26 mouse cellular contexts compared by ENCODE assay signal in genomic region chr11:75257056-75257648, GRCm38 (mm10).
DNase-seq lines count a peak whose midpoint lies in the region; ATAC-seq and TF ChIP-seq lines count a peak whose summit lies in the region.
"Had no signal": no experiment of that assay in that cellular context is flagged by ENCODE, and none has a peak within 500 bp of the region (broad histone marks: within the 10 kb centered on the region; RNA-seq: fewer than 3 reads in every experiment).

No protein-coding gene starts in this region.

- no peak overlapping the region for H3K4me3 ChIP-seq in forebrain, postnatal 0 days (ENCODE audit: low read depth, low read length)
- no peak overlapping the region for H3K4me3 ChIP-seq in forebrain, embryonic 14.5 days (ENCODE audit: low read depth, low read length)
- no peak overlapping the region for H3K4me3 ChIP-seq in midbrain, embryonic 14.5 days (replicated peaks; ENCODE audit: low read depth, low read length)
- H3K4me3 ChIP-seq: embryonic facial prominence, embryonic 12.5 days; embryonic facial prominence, embryonic 15.5 days; forebrain, embryonic 12.5 days; heart, embryonic 12.5 days; heart, embryonic 15.5 days; hindbrain, embryonic 10.5 days had no signal

- H3K36me3 ChIP-seq in forebrain, postnatal 0 days (ENCODE audit: insufficient read depth), result no peaks in the 10 kb centered on the region
- no peaks in the 10 kb centered on the region for H3K36me3 ChIP-seq in forebrain, embryonic 14.5 days (ENCODE audit: control insufficient read depth, insufficient read depth, low read length)
- H3K36me3 ChIP-seq in midbrain, embryonic 14.5 days (ENCODE audit: control insufficient read depth, insufficient read depth, low read length), result no peaks in the 10 kb centered on the region
- H3K36me3 ChIP-seq: embryonic facial prominence, embryonic 12.5 days; embryonic facial prominence, embryonic 15.5 days; forebrain, embryonic 12.5 days; heart, embryonic 12.5 days; heart, embryonic 15.5 days; hindbrain, embryonic 10.5 days had no signal

- peak; percentile 67 for ATAC-seq in forebrain, postnatal 0 days
- ATAC-seq in forebrain, embryonic 14.5 days, result no peak
- ATAC-seq in midbrain, embryonic 14.5 days (ENCODE audit: low FRiP score, low TSS enrichment), result no peak
- ATAC-seq: CD4-positive, CD25-positive, alpha-beta regulatory T cell, adult 4 months; hindbrain, postnatal 0 days; inflammation-experienced regulatory T-cells, adult 6 months; intestine, embryonic 16.5 days had no signal

- no peaks in the 10 kb centered on the region for H3K9me3 ChIP-seq in forebrain, postnatal 0 days (ENCODE audit: low read length)
- H3K9me3 ChIP-seq in forebrain, embryonic 14.5 days (replicated peaks; ENCODE audit: control insufficient read depth, low read length), result no peaks in the 10 kb centered on the region
- H3K9me3 ChIP-seq in midbrain, embryonic 14.5 days (ENCODE audit: control insufficient read depth, low read length), result no peaks in the 10 kb centered on the region
- H3K9me3 ChIP-seq: embryonic facial prominence, embryonic 12.5 days; embryonic facial prominence, embryonic 15.5 days; forebrain, embryonic 12.5 days; heart, embryonic 12.5 days; heart, embryonic 15.5 days; hindbrain, embryonic 10.5 days had no signal

- WGBS in forebrain, postnatal 0 days, result 53% methylated on average over 4 of the region's 4 CpGs
- 58% methylated on average over 4 of the region's 4 CpGs for WGBS in forebrain, embryonic 14.5 days
- WGBS in midbrain, embryonic 14.5 days, result 79% methylated on average over 4 of the region's 4 CpGs

- no peak overlapping the region for H3K27ac ChIP-seq in forebrain, postnatal 0 days (ENCODE audit: low read depth, low read length)
- H3K27ac ChIP-seq in forebrain, embryonic 14.5 days (ENCODE audit: low read depth, low read length), result no peak overlapping the region
- no peak overlapping the region for H3K27ac ChIP-seq in midbrain, embryonic 14.5 days (replicated peaks; ENCODE audit: low read depth, low read length)
- H3K27ac ChIP-seq: embryonic facial prominence, embryonic 12.5 days; embryonic facial prominence, embryonic 15.5 days; forebrain, embryonic 12.5 days; heart, embryonic 15.5 days; hindbrain, embryonic 10.5 days; hindbrain, embryonic 14.5 days; hindbrain, postnatal 0 days had no signal

- H3K9ac ChIP-seq in forebrain, postnatal 0 days, result no peak overlapping the region
- no peak overlapping the region for H3K9ac ChIP-seq in forebrain, embryonic 14.5 days (ENCODE audit: low read length)
- no peak overlapping the region for H3K9ac ChIP-seq in midbrain, embryonic 14.5 days (replicated peaks; ENCODE audit: low read length)
- H3K9ac ChIP-seq: embryonic facial prominence, embryonic 12.5 days; embryonic facial prominence, embryonic 15.5 days; forebrain, embryonic 12.5 days; heart, embryonic 12.5 days; heart, embryonic 15.5 days; hindbrain, embryonic 14.5 days had no signal

- DNase-seq in cerebellum, adult 18-20 months, result peak; percentile 56 to 60
- DNase-seq in cerebellum, postnatal 4 days (ENCODE audit: low spot score in 2 of 2), result no peak
- no peak for DNase-seq in forebrain, postnatal 0 days
- no peak for DNase-seq in forebrain, embryonic 14.5 days (ENCODE audit: low spot score)
- peak; percentile 76 for DNase-seq in brain, adult 2 months (ENCODE audit: low read depth, low spot score)
- DNase-seq in cerebellum, adult 9-11 months, result peak; percentile 69
- no peak for DNase-seq in thymus, postnatal 0 days (ENCODE audit: low spot score)
- no peak for DNase-seq in midbrain, embryonic 14.5 days
- DNase-seq: adrenal gland, adult 2 months; adrenal gland, postnatal 14 days; gastrocnemius, postnatal 25 days; heart, adult 18-20 months; heart, postnatal 10 days; heart, postnatal 36 days; kidney, adult 18-20 months had no signal

- H3K27me3 ChIP-seq in forebrain, postnatal 0 days (ENCODE audit: insufficient read depth, low read length), result no peaks in the 10 kb centered on the region
- H3K27me3 ChIP-seq in forebrain, embryonic 14.5 days (replicated peaks; ENCODE audit: control insufficient read depth, insufficient read depth, low read length), result no peaks in the 10 kb centered on the region
- H3K27me3 ChIP-seq in midbrain, embryonic 14.5 days (ENCODE audit: control insufficient read depth, insufficient read depth, low read length), result no peaks in the 10 kb centered on the region
- H3K27me3 ChIP-seq: embryonic facial prominence, embryonic 12.5 days; embryonic facial prominence, embryonic 15.5 days; heart, embryonic 12.5 days; heart, embryonic 15.5 days had no signal

- TF ChIP-seq CTCF in forebrain, postnatal 0 days (IDR thresholded peaks at IDR 0.05; ENCODE audit: low read depth), result no peak

- H3K4me1 ChIP-seq in forebrain, postnatal 0 days (ENCODE audit: insufficient read depth), result peaks cover 3% of the 10 kb centered on the region; the same call in 1 of the 2 replicates
- H3K4me1 ChIP-seq in forebrain, embryonic 14.5 days (ENCODE audit: control insufficient read depth, insufficient read depth, low read length), result peaks cover 9% of the 10 kb centered on the region; the same call in 1 of the 2 replicates
- peaks cover 17% of the 10 kb centered on the region for H3K4me1 ChIP-seq in midbrain, embryonic 14.5 days (ENCODE audit: control insufficient read depth, insufficient read depth, low read length)

- no peak overlapping the region for H3K4me2 ChIP-seq in forebrain, postnatal 0 days (ENCODE audit: low read depth)
- no peak overlapping the region for H3K4me2 ChIP-seq in forebrain, embryonic 14.5 days (ENCODE audit: low read length)
- no peak overlapping the region for H3K4me2 ChIP-seq in midbrain, embryonic 14.5 days (ENCODE audit: low read length)
- H3K4me2 ChIP-seq: embryonic facial prominence, embryonic 12.5 days; embryonic facial prominence, embryonic 15.5 days; forebrain, embryonic 12.5 days; heart, embryonic 12.5 days; heart, embryonic 15.5 days; hindbrain, embryonic 14.5 days had no signal

Comparison
In these comparisons a context has a peak if more than half of its experiments do, and no peak if none do; other contexts are left out.
1. DNase-seq: peak in cerebellum, adult 18-20 months (2 of 2), brain, adult 2 months (single experiment) and cerebellum, adult 9-11 months (single experiment); none in cerebellum, postnatal 4 days (0 of 2), forebrain, postnatal 0 days (single experiment), forebrain, embryonic 14.5 days (single experiment), thymus, postnatal 0 days (single experiment) and midbrain, embryonic 14.5 days (single experiment).